In genomic region chr1:105362701-105363100, GRCm38 (mm10) we compare ENCODE assay signal across 10 mouse cellular contexts. TPM values are rescaled to one million over a fixed set of nuclear protein-coding genes. Genes with fewer than 3 reads are reported as not detected.
A peak's percentile ranks its signal among the peaks of the same experiment; 100 is the strongest.
DNase-seq lines count a peak whose midpoint lies in the region; ATAC-seq and TF ChIP-seq lines count a peak whose summit lies in the region.
"Had no signal": no experiment of that assay in that cellular context is flagged by ENCODE, and none has a peak within 500 bp of the region (broad histone marks: within the 10 kb centered on the region; RNA-seq: fewer than 3 reads in every experiment).

No protein-coding gene starts in this region.

- no peak overlapping the region for H3K4me3 ChIP-seq in hindbrain, postnatal 0 days (ENCODE audit: low read length)
- H3K4me3 ChIP-seq in hindbrain, embryonic 11.5 days (ENCODE audit: low read depth, low read length): no peak overlapping the region
- H3K4me3 ChIP-seq in ES-Bruce4 (ENCODE audit: low read depth, low read length): no peak overlapping the region

- ATAC-seq in hindbrain, postnatal 0 days: no peak
- ATAC-seq in hindbrain, embryonic 11.5 days (ENCODE audit: low FRiP score): no peak
- ATAC-seq in erythroblast, adult 5-6 weeks (replicated peaks; ENCODE audit: low FRiP score, poor library complexity, severe bottlenecking): peak; percentile 52; the same call in 1 of the 2 replicates

- no peaks in the 10 kb centered on the region for H3K36me3 ChIP-seq in hindbrain, postnatal 0 days (ENCODE audit: insufficient read depth, low read length)
- no peaks in the 10 kb centered on the region for H3K36me3 ChIP-seq in hindbrain, embryonic 11.5 days (ENCODE audit: control insufficient read depth, insufficient read depth, low read length)
- no peaks in the 10 kb centered on the region for H3K36me3 ChIP-seq in ES-Bruce4 (ENCODE audit: control insufficient read depth, insufficient read depth, low read length, poor library complexity, severe bottlenecking)

- TF ChIP-seq CTCF in hindbrain, postnatal 0 days (IDR thresholded peaks at IDR 0.05; ENCODE audit: low read depth): peak; percentile 58
- peak; percentile 67 for TF ChIP-seq CTCF in ES-Bruce4 (IDR thresholded peaks at IDR 0.05; ENCODE audit: low read depth, low read length)

- no peaks in the 10 kb centered on the region for H3K9me3 ChIP-seq in hindbrain, postnatal 0 days (ENCODE audit: low read length)
- H3K9me3 ChIP-seq in hindbrain, embryonic 11.5 days (ENCODE audit: control insufficient read depth, low read length): no peaks in the 10 kb centered on the region
- H3K9me3 ChIP-seq in ES-Bruce4 (replicated peaks; ENCODE audit: control insufficient read depth, insufficient read depth, low read length, poor library complexity, severe bottlenecking): no peaks in the 10 kb centered on the region

- DNase-seq in hindbrain, postnatal 0 days (ENCODE audit: low spot score): no peak
- DNase-seq in hindbrain, embryonic 11.5 days (ENCODE audit: low spot score): no peak
- peak; percentile 28 for DNase-seq in 416B (ENCODE audit: low read depth)
- no peak for DNase-seq in right cerebral cortex, postnatal 10 days (ENCODE audit: low spot score in 2 of 2)
- no peak for DNase-seq in right cerebral cortex, postnatal 25 days
- no peak for DNase-seq in kidney, adult 18-20 months
- DNase-seq: gastrocnemius, postnatal 25 days; kidney, postnatal 14 days had no signal

- no peak overlapping the region for H3K4me2 ChIP-seq in hindbrain, postnatal 0 days (ENCODE audit: low read depth, low read length)
- no peak overlapping the region for H3K4me2 ChIP-seq in hindbrain, embryonic 11.5 days (replicated peaks; ENCODE audit: low read depth, low read length)

- no peak overlapping the region for H3K27ac ChIP-seq in hindbrain, postnatal 0 days
- no peak overlapping the region for H3K27ac ChIP-seq in hindbrain, embryonic 11.5 days (ENCODE audit: low read depth, low read length)
- no peak overlapping the region for H3K27ac ChIP-seq in ES-Bruce4 (ENCODE audit: insufficient read depth, low read length)

- H3K4me1 ChIP-seq in hindbrain, postnatal 0 days (ENCODE audit: insufficient read depth, low read length): no peaks in the 10 kb centered on the region
- H3K4me1 ChIP-seq in hindbrain, embryonic 11.5 days (replicated peaks; ENCODE audit: control insufficient read depth, insufficient read depth, low read length): no peaks in the 10 kb centered on the region
- no peaks in the 10 kb centered on the region for H3K4me1 ChIP-seq in ES-Bruce4 (ENCODE audit: control insufficient read depth, insufficient read depth, low read length)

- no peaks in the 10 kb centered on the region for H3K27me3 ChIP-seq in hindbrain, postnatal 0 days (ENCODE audit: insufficient read depth, low read length)
- H3K27me3 ChIP-seq in hindbrain, embryonic 11.5 days (ENCODE audit: control insufficient read depth, insufficient read depth, low read length): no peaks in the 10 kb centered on the region
- no peaks in the 10 kb centered on the region for H3K27me3 ChIP-seq in ES-Bruce4 (ENCODE audit: control insufficient read depth, insufficient read depth, low read length, poor library complexity, severe bottlenecking)

- H3K9ac ChIP-seq in hindbrain, postnatal 0 days (replicated peaks; ENCODE audit: low read length): no peak overlapping the region
- no peak overlapping the region for H3K9ac ChIP-seq in hindbrain, embryonic 11.5 days (ENCODE audit: low read depth, low read length)
- H3K9ac ChIP-seq in ES-Bruce4 (ENCODE audit: low read depth, poor library complexity, severe bottlenecking): no peak overlapping the region

- no peak for TF ChIP-seq POLR2A in ES-Bruce4 (IDR thresholded peaks at IDR 0.05; ENCODE audit: insufficient read depth, low read length)

- TF ChIP-seq EP300 in ES-Bruce4 (IDR thresholded peaks at IDR 0.05; ENCODE audit: insufficient read depth, low read depth, low read length): no peak

RNA-seq across cellular contexts. Expression of gene Rnf152, which starts 6.2 kb away (rescaled TPM):
- total RNA-seq in hindbrain, postnatal 0 days (2014; rRNA removed): 26.8 and 29.8 TPM in 2 replicates
- 15.1 and 16.6 TPM in 2 replicates for polyA plus RNA-seq in hindbrain, postnatal 0 days (2015; fragmentation: Nextera tagmentation; extraction: Ambion mirVana)
- 2.3 and 2.5 TPM in 2 replicates for polyA plus RNA-seq in hindbrain, embryonic 11.5 days (2014; fragmentation: Nextera tagmentation; extraction: Ambion mirVana)
- 0.60 and 0.73 TPM in 2 replicates for polyA plus RNA-seq in ES-Bruce4 (2011; ENCODE audit: insufficient read depth, insufficient read length, low read depth, missing spikeins)
- not detected in 2 replicates for total RNA-seq in erythroblast, adult 5-6 weeks (2015; ENCODE audit: low replicate concordance)
- not detected in 2 replicates for total RNA-seq in erythroblast, adult 5-6 weeks (2017; ENCODE audit: low replicate concordance)
